Mouse (Mus musculus) bone marrow, adult 2 months (tissue): ENCODE measurements around the gene Ubac1. TPM values are rescaled to one million over a fixed set of nuclear protein-coding genes. Genes with fewer than 3 reads are reported as not detected.

Experiments used
- H3K27ac ChIP-seq: fragments of 200-500 bp; 2 replicates; pipeline ENCODE4 v1.5.1; 2012; ENCODE audit warnings: low read depth, mild to moderate bottlenecking, control low read depth, inconsistent platforms, low read length; ENCODE audit not compliant: control insufficient read depth, poor library complexity, insufficient read depth
- H3K4me1 ChIP-seq: fragments of 200-500 bp; 2 replicates; pipeline ENCODE4 v1.6.1; 2011; ENCODE audit warnings: low read length; ENCODE audit not compliant: control insufficient read depth, insufficient read depth
- H3K4me3 ChIP-seq: fragments of 200-500 bp; replicated peaks from 2 replicates; pipeline ENCODE3; 2011; ENCODE audit warnings: mild to moderate bottlenecking, low read depth, low read length, control low read depth; ENCODE audit not compliant: control insufficient read depth
- CTCF ChIP-seq: fragments of 200-500 bp; IDR thresholded peaks from 2 replicates; pipeline ENCODE4 v1.5.1; 2011; ENCODE audit warnings: low read length, control low read depth; ENCODE audit not compliant: control insufficient read depth, insufficient read depth
- POLR2A ChIP-seq: fragments of 200-500 bp; IDR thresholded peaks from 2 replicates; pipeline ENCODE4 v1.6.1; 2011; ENCODE audit warnings: low read depth, mild to moderate bottlenecking, control low read depth, low read length, borderline replicate concordance; ENCODE audit not compliant: control insufficient read depth
- WGBS: fragments of 180-500 bp; shearing (Covaris S2); methylation state at CpG from one replicate; pipeline ENCODE4 v1.1.7; 2018; 5-methylcytosine and 5-hydroxymethylcytosine counted together
- polyA plus RNA-seq: library from polyadenylated mRNA; stranded (reverse); fragments of >200 nt; gene quantifications from 2 replicates; pipeline ENCODE4 v1.2.4, GENCODE M21; 2011; ENCODE audit warnings: low replicate concordance; ENCODE audit not compliant: missing spikeins, insufficient read depth, insufficient read length

The Ubac1 gene
- polyA plus RNA-seq, 1 experiment = 452 TPM

- H3K4me3 ChIP-seq = no peak overlapping the region
- TF ChIP-seq CTCF (no peak), POLR2A (no peak)
- WGBS = 81% methylated on average over 5 of the region's 5 CpGs
- H3K27ac ChIP-seq = no peak overlapping the region
- no peaks in the 10 kb centered on the region for H3K4me1 ChIP-seq
These were observed 34.7 kb upstream of the Ubac1 start for GRCm38 (mm10) chr2:26056226-26056625.

GRCm38 (mm10) chr2:26055747-26056102 is 34.2 kb upstream of the Ubac1 start:
- Histone ChIP-seq H3K4me1 (no peaks in the 10 kb centered on the region), H3K4me3 (no peak overlapping the region), H3K27ac (no peak overlapping the region)
- WGBS = 43% methylated on average over 2 of the region's 2 CpGs
- TF ChIP-seq POLR2A = no peak
- TF ChIP-seq CTCF = no peak

DNA sequence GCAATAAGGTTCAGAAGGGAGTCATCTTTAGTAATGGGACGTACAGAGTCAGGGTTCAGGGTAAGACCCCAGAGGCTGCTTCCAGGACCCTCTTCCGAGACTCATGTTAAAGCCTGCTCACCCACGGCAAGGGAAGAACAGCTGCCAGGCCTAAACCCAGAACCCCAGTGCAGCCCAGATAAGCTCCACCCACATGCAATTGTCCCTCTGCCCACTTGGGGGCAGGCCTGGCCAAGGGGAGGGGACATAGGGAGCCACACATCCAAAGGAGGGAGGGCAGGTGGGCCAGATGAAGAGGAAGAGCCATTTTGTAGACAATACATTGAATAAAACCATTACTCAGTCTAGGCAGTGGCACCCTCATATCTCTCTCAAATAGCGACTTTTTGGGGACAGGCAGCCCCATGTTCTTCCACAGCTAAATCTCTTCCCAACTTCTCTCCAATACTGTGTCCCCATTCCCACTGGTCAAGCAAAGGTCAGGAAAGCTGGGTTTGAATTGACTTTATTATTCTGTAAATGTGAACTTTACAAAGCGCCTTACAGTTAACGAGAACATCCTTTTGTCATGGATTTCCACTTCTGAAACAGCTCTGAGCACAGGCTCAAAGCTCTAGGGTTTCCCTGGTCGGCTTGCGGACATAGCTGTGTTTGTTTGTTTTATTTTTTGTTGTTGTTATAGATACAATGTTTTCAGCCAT is 33.6 kb upstream of the Ubac1 start:
- no peak overlapping the region for H3K4me3 ChIP-seq
- no peaks in the 10 kb centered on the region for H3K4me1 ChIP-seq
- H3K27ac ChIP-seq = no peak overlapping the region
- WGBS = 53% methylated on average over 8 of the region's 8 CpGs
- TF ChIP-seq POLR2A (no peak), CTCF (peak; percentile 86)

DNA sequence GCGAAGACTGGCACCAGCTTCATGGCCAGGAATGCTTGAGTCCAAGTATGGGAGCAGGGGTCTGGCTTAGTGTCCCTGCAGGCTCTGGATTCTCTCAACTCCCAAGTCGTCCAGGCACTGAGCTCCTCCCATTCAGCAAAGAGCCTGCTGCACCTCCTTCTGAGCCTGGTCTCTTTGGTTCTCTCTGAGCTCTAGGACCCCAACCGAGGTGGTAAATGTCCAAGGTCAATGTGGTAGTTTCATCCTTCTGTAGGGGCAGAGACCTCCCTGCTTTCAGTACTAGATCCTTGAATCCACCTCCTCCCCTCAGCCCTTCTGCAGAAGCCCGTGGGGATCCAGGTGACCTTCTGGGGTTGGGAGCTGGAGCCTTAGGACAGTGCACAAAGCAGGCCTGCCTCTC is 31.3 kb upstream of the Ubac1 start:
- no peak overlapping the region for H3K4me3 ChIP-seq
- H3K27ac ChIP-seq = no peak overlapping the region
- TF ChIP-seq CTCF = no peak
- no peak for TF ChIP-seq POLR2A
- no peaks in the 10 kb centered on the region for H3K4me1 ChIP-seq
- 76% methylated on average over 4 of the region's 4 CpGs for WGBS

DNA sequence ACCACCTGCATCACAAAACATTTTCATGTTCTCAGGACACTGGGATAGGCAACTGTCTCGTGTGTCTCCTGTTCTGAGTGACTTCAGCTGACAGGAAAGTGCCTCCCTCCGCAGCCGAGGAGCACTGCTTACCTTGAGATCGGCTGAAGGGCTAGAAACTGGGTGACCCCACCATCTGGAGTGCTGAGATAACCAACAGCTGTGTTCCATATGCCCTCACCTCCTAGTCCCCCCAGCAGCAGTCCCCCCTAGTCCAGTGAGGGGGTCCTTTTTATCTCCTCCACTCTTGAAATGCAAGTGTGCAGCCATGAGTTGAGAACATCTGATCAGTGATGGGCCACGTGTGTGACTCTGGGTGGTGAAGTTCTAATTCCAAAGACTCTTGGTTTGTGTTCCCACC is 27.3 kb upstream of the Ubac1 start:
- no peak overlapping the region for H3K27ac ChIP-seq
- WGBS = 60% methylated on average over 5 of the region's 5 CpGs
- TF ChIP-seq CTCF = no peak
- TF ChIP-seq POLR2A = no peak
- H3K4me1 ChIP-seq = no peaks in the 10 kb centered on the region
- H3K4me3 ChIP-seq = no peak overlapping the region

- TF ChIP-seq POLR2A = no peak
- TF ChIP-seq CTCF = no peak
- no peak overlapping the region for H3K27ac ChIP-seq
- no peaks in the 10 kb centered on the region for H3K4me1 ChIP-seq
- WGBS = 89% methylated on average over 9 of the region's 9 CpGs
- no peak overlapping the region for H3K4me3 ChIP-seq
These were observed 22.7 kb upstream of the Ubac1 start for GRCm38 (mm10) chr2:26044216-26044615.

DNA sequence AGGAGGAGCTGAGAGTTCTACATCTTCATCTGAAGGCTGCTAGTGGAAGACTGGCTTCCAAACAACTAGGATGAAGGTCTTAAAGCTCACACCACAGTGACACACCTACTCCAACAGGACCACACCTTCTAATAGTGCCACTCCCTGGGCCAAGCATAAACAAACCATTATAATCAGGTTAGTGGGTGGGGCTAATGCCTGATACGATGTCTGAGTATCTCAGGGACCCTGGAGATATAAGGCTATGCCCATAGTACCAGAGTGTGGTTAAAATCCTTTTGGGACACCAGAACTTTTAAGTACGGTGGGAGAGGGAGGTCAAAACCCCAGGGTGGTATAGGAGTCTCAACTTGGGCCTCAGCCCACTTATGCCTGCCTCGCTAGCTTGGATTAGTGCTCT is 21.1 kb upstream of the Ubac1 start:
- Histone ChIP-seq H3K4me3 (no peak overlapping the region), H3K27ac (no peak overlapping the region), H3K4me1 (no peaks in the 10 kb centered on the region)
- TF ChIP-seq CTCF (no peak), POLR2A (no peak)
- WGBS = 76% methylated on average over 3 of the region's 3 CpGs

DNA sequence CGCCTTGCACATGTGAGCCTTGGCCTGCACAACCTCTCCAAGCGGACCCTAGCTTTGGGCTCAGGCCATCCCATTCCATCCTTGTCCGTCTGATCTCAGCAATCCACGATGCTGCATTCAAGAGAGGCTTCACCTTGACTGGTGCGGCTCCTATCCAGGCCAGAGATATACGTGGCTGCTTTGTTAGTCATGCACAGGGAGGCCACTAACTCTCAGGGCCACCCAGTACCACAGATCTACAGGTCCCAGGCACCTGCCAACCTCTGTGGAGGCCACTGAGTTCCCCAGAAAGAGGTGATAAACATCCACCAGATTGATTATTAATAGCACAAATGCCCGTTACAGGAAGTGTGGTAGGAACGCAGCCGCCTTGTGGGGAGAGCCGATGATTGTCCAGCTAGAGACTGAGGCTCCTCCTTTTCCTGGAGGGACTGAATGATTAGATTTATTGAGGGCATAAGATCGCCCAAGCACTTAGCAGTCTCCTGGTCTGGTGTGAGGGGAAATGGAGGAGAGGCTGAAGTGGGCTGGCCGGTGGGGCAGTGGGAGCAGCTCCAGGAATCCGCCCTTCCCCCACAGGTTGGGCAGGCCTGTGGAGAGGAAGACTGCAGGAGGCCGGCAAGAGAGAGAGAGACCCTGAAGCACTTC is 19.7 kb upstream of the Ubac1 start:
- no peak overlapping the region for H3K4me3 ChIP-seq
- H3K4me1 ChIP-seq = no peaks in the 10 kb centered on the region
- H3K27ac ChIP-seq = no peak overlapping the region
- 22% methylated on average over 14 of the region's 14 CpGs for WGBS
- TF ChIP-seq CTCF (no peak), POLR2A (no peak)
